Mouse (Mus musculus) spleen, adult 2 months (tissue): ENCODE measurements around the gene Cabcoco1. TPM values are rescaled to one million over a fixed set of nuclear protein-coding genes. Genes with fewer than 3 reads are reported as not detected.

Source experiments
- DNase-seq, 2 experiments: peaks; one replicate each; pipeline versions ENCODE4 v3.0.0 to v3.0.0-alpha.2; 2012 to 2021; ENCODE audit warnings: low spot score in 2 of 2, low read depth in 1 of 2
- H3K27ac ChIP-seq: fragments of 200-500 bp; 2 replicates; pipeline ENCODE4 v1.5.1; 2012; ENCODE audit warnings: low read length, inconsistent platforms; ENCODE audit not compliant: insufficient read depth
- H3K27me3 ChIP-seq: fragments of 200-500 bp; 2 replicates; pipeline ENCODE4 v1.6.1; 2012; ENCODE audit warnings: mild to moderate bottlenecking, moderate library complexity, low read length, inconsistent platforms; ENCODE audit not compliant: control insufficient read depth, insufficient read depth
- H3K36me3 ChIP-seq: fragments of 200-500 bp; 2 replicates; pipeline ENCODE4 v1.6.1; 2012; ENCODE audit warnings: mild to moderate bottlenecking, low read length, inconsistent platforms; ENCODE audit not compliant: control insufficient read depth, insufficient read depth
- H3K4me1 ChIP-seq: fragments of 200-500 bp; 2 replicates; pipeline ENCODE4 v1.6.1; 2011; ENCODE audit warnings: inconsistent platforms; ENCODE audit not compliant: control insufficient read depth, insufficient read depth, insufficient read length
- H3K4me3 ChIP-seq: fragments of 200-500 bp; 2 replicates; pipeline ENCODE4 v1.5.1; 2011; ENCODE audit warnings: mild to moderate bottlenecking, inconsistent platforms; ENCODE audit not compliant: insufficient read depth, insufficient read length; ENCODE audit errors: extremely low read depth
- CTCF ChIP-seq: fragments of 200-500 bp; IDR thresholded peaks from 2 replicates; pipeline ENCODE4 v1.5.1; 2011; ENCODE audit warnings: mild to moderate bottlenecking, inconsistent platforms; ENCODE audit not compliant: insufficient read depth, insufficient read length, insufficient replicate concordance; ENCODE audit errors: extremely low read depth
- POLR2A ChIP-seq: fragments of 200-500 bp; IDR thresholded peaks from 2 replicates; pipeline ENCODE4 v1.6.1; 2011; ENCODE audit warnings: low read depth, low read length, inconsistent platforms
- WGBS: fragments of 180-500 bp; shearing (Covaris S2); methylation state at CpG from one replicate; pipeline ENCODE4 v1.1.7; 2018; 5-methylcytosine and 5-hydroxymethylcytosine counted together
- polyA plus RNA-seq: library from polyadenylated mRNA; depleted of rRNA; stranded (reverse); fragments of >200 nt; gene quantifications from 2 replicates; pipeline ENCODE4 v1.2.3, GENCODE M21; 2012

Cabcoco1 gene
- polyA plus RNA-seq, 1 experiment, result 0.20 TPM

- Histone ChIP-seq H3K36me3 (no peaks in the 10 kb centered on the region), H3K4me3 (no peak overlapping the region), H3K27ac (no peak overlapping the region), H3K4me1 (no peaks in the 10 kb centered on the region), H3K27me3 (no peaks in the 10 kb centered on the region)
- TF ChIP-seq CTCF, result no peak
- TF ChIP-seq POLR2A, result no peak
- no peak for DNase-seq
- 5% methylated on average over 2 of the region's 2 CpGs for WGBS
Measured at GRCm38 (mm10) chr10:68419893-68420292, 121.8 kb downstream of the Cabcoco1 start.

GRCm38 (mm10) chr10:68417074-68417790, 124.5 kb downstream of the Cabcoco1 start:
- no peaks in the 10 kb centered on the region for H3K36me3 ChIP-seq
- H3K27me3 ChIP-seq, result no peaks in the 10 kb centered on the region
- no peak overlapping the region for H3K27ac ChIP-seq
- DNase-seq, result no peak
- no peak overlapping the region for H3K4me3 ChIP-seq
- no peaks in the 10 kb centered on the region for H3K4me1 ChIP-seq
- no peak for TF ChIP-seq CTCF
- TF ChIP-seq POLR2A, result no peak
- WGBS, result 91% methylated on average over 13 of the region's 13 CpGs

GRCm38 (mm10) chr10:68405936-68406335, 135.8 kb downstream of the Cabcoco1 start:
- Histone ChIP-seq H3K27me3 (no peaks in the 10 kb centered on the region), H3K4me3 (no peak overlapping the region), H3K4me1 (no peaks in the 10 kb centered on the region), H3K36me3 (no peaks in the 10 kb centered on the region), H3K27ac (no peak overlapping the region)
- DNase-seq, result no peak
- 84% methylated on average over 4 of the region's 4 CpGs for WGBS
- TF ChIP-seq CTCF (no peak), POLR2A (no peak)

DNA sequence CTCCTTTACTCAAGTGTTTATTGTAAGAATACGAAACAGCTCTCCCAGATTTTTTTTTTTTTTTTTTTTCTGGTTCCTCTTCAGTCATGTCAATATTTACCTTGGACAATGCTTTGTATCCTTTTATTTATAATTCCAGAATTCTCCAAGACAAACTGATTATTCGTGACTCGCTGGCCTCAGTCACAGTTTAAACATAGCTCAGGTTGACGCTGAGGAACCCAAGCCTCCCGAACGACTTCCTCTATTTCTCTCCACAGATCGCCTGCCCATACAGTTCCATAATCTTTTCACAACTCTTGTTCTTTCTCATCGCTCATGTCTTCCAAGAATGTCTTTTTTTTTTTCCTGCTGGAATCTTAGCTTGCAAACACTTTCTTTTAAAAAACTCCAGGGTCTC, 144.9 kb downstream of the Cabcoco1 start:
- TF ChIP-seq CTCF (no peak), POLR2A (no peak)
- no peak for DNase-seq
- no peaks in the 10 kb centered on the region for H3K4me1 ChIP-seq
- no peaks in the 10 kb centered on the region for H3K36me3 ChIP-seq
- 35% methylated on average over 8 of the region's 8 CpGs for WGBS
- H3K4me3 ChIP-seq, result no peak overlapping the region
- H3K27ac ChIP-seq, result no peak overlapping the region
- H3K27me3 ChIP-seq, result no peaks in the 10 kb centered on the region

DNA sequence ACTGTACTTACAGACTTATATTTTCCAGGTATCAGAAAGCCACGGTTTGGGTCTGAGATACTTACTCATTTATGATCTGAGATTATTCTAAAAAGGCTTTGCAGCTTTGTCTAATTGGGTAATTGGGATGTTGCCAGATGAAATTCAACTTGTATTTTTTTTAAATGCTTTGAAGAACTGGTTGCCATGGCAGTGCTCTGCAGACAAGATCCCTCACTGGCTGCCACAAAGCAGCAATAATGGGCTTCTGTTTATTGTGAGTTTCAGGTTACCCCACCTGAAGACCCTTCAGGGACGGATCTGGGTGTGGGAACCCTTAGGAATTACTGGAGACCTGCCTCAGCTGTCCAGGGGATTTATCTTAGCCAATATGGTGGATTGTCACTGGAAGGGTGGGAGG, 145.6 kb downstream of the Cabcoco1 start:
- Histone ChIP-seq H3K36me3 (no peaks in the 10 kb centered on the region), H3K27ac (no peak overlapping the region), H3K27me3 (no peaks in the 10 kb centered on the region), H3K4me3 (no peak overlapping the region), H3K4me1 (no peaks in the 10 kb centered on the region)
- no peak for DNase-seq
- WGBS, result 68% methylated on average over 2 of the region's 2 CpGs
- TF ChIP-seq CTCF, result no peak
- TF ChIP-seq POLR2A, result no peak

- WGBS, result 83% methylated on average over 4 of the region's 4 CpGs
Measured at GRCm38 (mm10) chr10:68391640-68392039, 150.1 kb downstream of the Cabcoco1 start.

GRCm38 (mm10) chr10:68388802-68389201, 152.9 kb downstream of the Cabcoco1 start:
- 81% methylated on average over 4 of the region's 4 CpGs for WGBS
- DNase-seq, result no peak
- TF ChIP-seq POLR2A (no peak), CTCF (no peak)
- Histone ChIP-seq H3K4me3 (no peak overlapping the region), H3K27ac (no peak overlapping the region), H3K36me3 (no peaks in the 10 kb centered on the region), H3K27me3 (no peaks in the 10 kb centered on the region), H3K4me1 (no peaks in the 10 kb centered on the region)

More at GRCm38 (mm10) chr10:68391640-68392039, 150.1 kb downstream of the Cabcoco1 start:
- Histone ChIP-seq H3K27me3 (no peaks in the 10 kb centered on the region), H3K4me3 (no peak overlapping the region), H3K4me1 (no peaks in the 10 kb centered on the region), H3K36me3 (no peaks in the 10 kb centered on the region), H3K27ac (no peak overlapping the region)
- no peak for DNase-seq
- no peak for TF ChIP-seq POLR2A
- TF ChIP-seq CTCF, result no peak
